Mouse (Mus musculus) forebrain, embryonic 15.5 days (tissue): ENCODE data around the gene A4gnt. TPM values are rescaled to one million over a fixed set of nuclear protein-coding genes. Genes with fewer than 3 reads are reported as not detected.
"Not testable (repeated sequence)": the region's sequence is repeated elsewhere in the genome, so short reads cannot be mapped to it uniquely, and the experiment has no call there.

Experiments
- ATAC-seq: fragments of 200-750 bp; cut with Nextera tagmentation; replicated peaks from 2 replicates; pipeline ENCODE4 v1.8.0; 2017; ENCODE audit warnings: mild to moderate bottlenecking, moderate TSS enrichment, moderate library complexity
- H3K27ac ChIP-seq: fragments of 300-500 bp; sonication (generic); replicated peaks from 2 replicates; pipeline ENCODE4 v1.5.1; 2015; ENCODE audit warnings: mild to moderate bottlenecking, inconsistent platforms
- H3K27me3 ChIP-seq: fragments of 300-500 bp; sonication (generic); 2 replicates; pipeline ENCODE4 v1.6.1; 2015; ENCODE audit warnings: inconsistent platforms
- H3K36me3 ChIP-seq: fragments of 300-500 bp; sonication (generic); 2 replicates; pipeline ENCODE4 v1.6.1; 2015; ENCODE audit warnings: mild to moderate bottlenecking, inconsistent platforms
- H3K4me1 ChIP-seq: fragments of 300-500 bp; sonication (generic); 2 replicates; pipeline ENCODE4 v1.6.1; 2015; ENCODE audit warnings: inconsistent platforms
- H3K4me2 ChIP-seq: fragments of 300-500 bp; sonication (generic); replicated peaks from 2 replicates; pipeline ENCODE4 v1.6.1; 2015; ENCODE audit warnings: mild to moderate bottlenecking, inconsistent platforms
- H3K4me3 ChIP-seq: fragments of 300-500 bp; sonication (generic); 2 replicates; pipeline ENCODE4 v1.5.1; 2015; ENCODE audit warnings: mild to moderate bottlenecking, inconsistent platforms
- H3K9ac ChIP-seq: fragments of 300-500 bp; sonication (generic); replicated peaks from 2 replicates; pipeline ENCODE4 v1.6.1; 2015; ENCODE audit warnings: mild to moderate bottlenecking, inconsistent platforms
- H3K9me3 ChIP-seq: fragments of 300-500 bp; sonication (generic); 2 replicates; pipeline ENCODE4 v1.6.1; 2016; ENCODE audit warnings: inconsistent platforms
- WGBS: fragments of 180-500 bp; shearing (Covaris S2); methylation state at CpG from one replicate; pipeline ENCODE4 v1.1.7; 2015; ENCODE audit warnings: mixed read lengths; 5-methylcytosine and 5-hydroxymethylcytosine counted together
- polyA plus RNA-seq: library from polyadenylated mRNA; unstranded; fragments of >200 nt; fragmentation: Nextera tagmentation; extraction: Ambion mirVana; gene quantifications from 2 replicates; pipeline ENCODE4 v1.2.1, GENCODE M21; 2015

A4gnt gene
- polyA plus RNA-seq: not detected in 2 replicates

DNA sequence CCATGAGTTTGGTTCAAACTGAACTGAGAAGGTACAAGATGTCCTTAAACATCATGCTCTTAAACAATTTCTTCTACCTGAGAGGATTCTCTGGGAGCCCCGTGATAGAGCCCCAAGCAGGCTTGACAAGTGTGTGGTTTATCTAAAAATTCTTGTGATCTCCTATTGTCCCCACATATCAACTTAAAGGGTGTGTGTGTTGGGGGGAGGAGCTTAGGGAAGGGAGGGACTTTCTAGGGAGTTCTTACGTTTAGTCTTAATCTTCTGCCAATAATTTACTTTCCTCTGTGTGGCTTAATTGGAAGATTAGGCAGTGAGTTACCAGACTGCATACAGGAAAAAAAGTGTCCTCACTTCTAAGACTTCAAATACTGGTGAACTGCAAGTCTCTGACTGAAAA is at the start of gene A4gnt:
A4gnt (plus strand) TSS at position 301 of the 400 bp plus-strand sequence.
- Histone ChIP-seq H3K4me3 (no peak within 1 kb of the TSS), H3K27me3 (no peaks in the 10 kb centered on the region), H3K27ac (no peak within 1 kb of the TSS), H3K4me1 (no peaks in the 10 kb centered on the region), H3K9me3 (no peaks in the 10 kb centered on the region), H3K4me2 (no peak within 1 kb of the TSS), H3K36me3 (no peaks in the 10 kb centered on the region), H3K9ac (no peak within 1 kb of the TSS)
- ATAC-seq: no peak
- 38% methylated on average over 2 of the region's 2 CpGs for WGBS

DNA sequence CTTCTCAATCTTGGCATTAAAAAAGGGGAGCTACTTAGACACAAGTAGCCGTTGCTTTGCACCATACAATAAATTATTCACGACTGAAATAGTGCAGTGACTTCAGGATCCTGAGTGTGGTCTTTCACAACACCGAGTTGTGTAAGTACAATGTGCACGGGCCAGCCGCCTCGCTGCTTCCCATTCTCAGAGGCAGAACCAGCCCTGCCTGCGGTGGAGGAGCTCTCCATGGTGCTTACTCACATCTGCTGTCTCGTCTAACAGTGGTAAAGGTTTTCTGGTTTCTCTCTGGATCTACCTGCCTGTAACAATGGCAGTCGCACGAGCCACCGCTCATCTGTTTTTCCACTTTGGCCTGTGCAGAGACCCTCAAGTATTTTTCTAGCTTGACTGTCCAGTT is 48.6 kb upstream of the A4gnt start:
- Histone ChIP-seq H3K27me3 (no peaks in the 10 kb centered on the region), H3K36me3 (no peaks in the 10 kb centered on the region), H3K9me3 (no peaks in the 10 kb centered on the region), H3K4me3 (no peak overlapping the region), H3K4me2 (no peak overlapping the region), H3K9ac (no peak overlapping the region), H3K4me1 (peaks cover 14% of the 10 kb centered on the region), H3K27ac (no peak overlapping the region)
- ATAC-seq: no peak
- 24% methylated on average over 11 of the region's 11 CpGs for WGBS

DNA sequence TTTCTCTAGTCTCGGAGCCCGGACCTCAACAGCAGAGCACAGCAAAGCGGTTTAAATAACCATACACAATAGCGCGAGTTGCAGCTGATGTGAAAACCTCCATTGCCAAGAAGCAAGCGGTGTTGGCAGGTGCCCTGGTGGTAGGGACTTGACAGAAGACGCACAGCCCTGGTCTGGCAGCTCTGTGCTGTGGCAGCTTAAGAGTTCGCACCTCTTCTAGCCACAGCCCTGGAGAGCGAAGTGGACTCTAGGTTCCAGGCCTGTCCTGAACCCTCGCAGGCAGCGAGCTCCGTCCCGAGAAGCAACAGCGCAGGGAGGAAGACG is 44.3 kb upstream of the A4gnt start:
- H3K9me3 ChIP-seq: no peaks in the 10 kb centered on the region
- H3K4me3 ChIP-seq: peak overlapping the region; percentile 88
- WGBS: 2% methylated on average over 15 of the region's 15 CpGs
- H3K9ac ChIP-seq: peak overlapping the region; percentile 91
- H3K4me2 ChIP-seq: peak overlapping the region; percentile 76
- H3K4me1 ChIP-seq: peaks cover 21% of the 10 kb centered on the region
- ATAC-seq: peak; percentile 69
- peak overlapping the region; percentile 96 for H3K27ac ChIP-seq
- H3K27me3 ChIP-seq: peaks cover 4% of the 10 kb centered on the region; the same call in 1 of the 2 replicates
- no peaks in the 10 kb centered on the region for H3K36me3 ChIP-seq

DNA sequence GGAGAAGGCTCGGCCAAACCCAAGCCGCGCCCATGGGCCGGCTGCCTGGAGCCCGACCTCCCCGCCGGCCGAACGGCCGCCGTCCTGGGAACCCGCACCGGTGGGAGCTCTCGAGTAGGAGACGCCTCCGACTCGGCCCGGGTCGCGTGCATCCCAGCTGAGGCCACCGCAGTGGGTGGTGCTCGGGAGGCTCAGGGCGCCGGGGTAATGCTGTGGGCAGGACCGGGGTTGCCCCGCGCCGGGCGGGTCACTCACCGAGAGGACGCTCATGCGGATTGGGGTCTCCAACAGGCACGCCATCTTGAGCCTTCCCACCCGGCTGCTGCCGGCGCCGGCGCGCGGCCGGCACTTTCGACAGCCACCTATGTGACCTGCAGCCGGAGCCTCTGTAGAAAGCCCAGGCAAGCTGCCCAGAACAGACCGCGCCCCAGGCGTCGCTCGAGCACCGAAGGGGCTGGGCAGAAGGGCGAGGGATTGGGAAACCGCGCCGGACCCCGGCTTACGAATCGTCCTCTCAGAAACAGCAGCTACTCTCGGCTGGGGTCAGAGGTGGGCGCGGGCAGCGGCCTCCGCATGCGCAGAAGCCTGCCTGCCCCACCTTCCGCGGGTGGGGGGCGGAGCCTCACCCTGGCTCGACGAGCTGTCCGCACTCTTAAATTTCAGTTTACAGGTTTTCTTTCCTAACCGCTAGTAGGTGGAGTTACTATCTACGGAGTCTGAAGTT is 43.8 kb upstream of the A4gnt start, which contains the start of gene Armc8:
Armc8 (minus strand) TSS at position 553 of the 724 bp plus-strand sequence.
- H3K27ac ChIP-seq: peak within 1 kb of the TSS; percentile 96
- peak; percentile 96 for ATAC-seq
- no peaks in the 10 kb centered on the region for H3K9me3 ChIP-seq
- peak within 1 kb of the TSS; percentile 76 for H3K4me2 ChIP-seq
- H3K36me3 ChIP-seq: no peaks in the 10 kb centered on the region
- H3K4me3 ChIP-seq: peak within 1 kb of the TSS; percentile 88
- WGBS: under 1% methylated on average over 70 of the region's 70 CpGs
- H3K27me3 ChIP-seq: peaks cover 4% of the 10 kb centered on the region; the same call in 1 of the 2 replicates
- peak within 1 kb of the TSS; percentile 91 for H3K9ac ChIP-seq
- peaks cover 21% of the 10 kb centered on the region for H3K4me1 ChIP-seq

DNA sequence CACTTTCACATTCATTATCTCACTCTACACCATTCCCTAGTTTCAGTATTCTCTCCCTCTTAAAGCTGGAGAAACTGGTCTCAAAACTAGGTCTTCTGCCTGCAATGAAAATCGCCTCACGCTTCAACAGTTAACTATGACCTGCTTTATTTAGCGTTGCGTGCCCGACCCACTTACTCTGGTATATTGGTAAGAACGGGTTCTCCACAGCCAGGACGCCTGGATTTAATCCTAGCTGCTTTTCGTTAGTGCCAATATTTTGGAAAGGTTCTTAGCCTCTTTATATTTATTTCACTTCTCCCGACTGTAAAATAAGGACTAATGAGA is 43.3 kb upstream of the A4gnt start:
- ATAC-seq: peak; percentile 68; the same call in 1 of the 2 replicates
- Histone ChIP-seq H3K9ac (peak overlapping the region; percentile 91), H3K36me3 (no peaks in the 10 kb centered on the region), H3K9me3 (no peaks in the 10 kb centered on the region), H3K4me1 (peaks cover 21% of the 10 kb centered on the region), H3K4me3 (peak overlapping the region; percentile 88), H3K27ac (peak overlapping the region; percentile 96), H3K4me2 (peak overlapping the region; percentile 76), H3K27me3 (peaks cover 4% of the 10 kb centered on the region; the same call in 1 of the 2 replicates)
- WGBS: under 1% methylated on average over 9 of the region's 9 CpGs

DNA sequence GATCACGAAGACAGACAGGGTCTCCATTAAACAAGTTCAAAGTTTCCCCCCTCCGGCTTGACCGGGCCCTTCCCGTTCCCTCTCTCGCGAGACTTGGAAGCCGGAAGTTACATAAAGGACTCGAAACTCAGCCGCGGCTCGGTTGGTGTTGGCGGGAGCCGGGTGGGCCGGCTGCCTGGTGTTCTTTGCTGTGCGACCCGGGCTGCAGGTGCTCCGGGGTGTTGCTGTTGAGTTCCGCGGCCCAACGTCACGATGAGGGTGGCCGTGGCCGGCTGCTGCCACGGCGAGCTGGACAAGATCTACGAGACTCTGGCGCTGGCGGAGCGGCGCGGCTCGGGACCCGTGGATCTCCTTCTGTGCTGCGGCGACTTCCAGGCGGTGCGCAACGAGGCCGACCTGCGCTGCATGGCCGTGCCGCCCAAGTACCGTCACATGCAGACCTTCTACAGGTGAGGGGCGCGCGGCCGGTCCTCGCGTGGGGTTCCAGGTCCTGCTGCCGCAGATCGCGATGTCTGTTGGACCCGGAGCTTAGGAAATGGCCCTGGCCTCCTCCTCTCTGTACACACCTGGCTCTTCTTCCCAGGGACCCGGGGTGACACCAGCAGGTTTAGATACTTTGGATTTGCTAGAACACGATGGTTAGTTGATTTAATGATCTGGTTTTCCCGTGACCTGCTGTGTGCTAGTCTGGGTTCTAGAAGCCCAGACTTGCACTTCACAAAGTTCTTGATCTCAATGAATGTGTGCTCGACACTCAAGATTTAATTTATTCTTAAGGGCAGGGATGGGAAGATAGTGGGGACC is 36.4 kb upstream of the A4gnt start, which contains the start of gene Dbr1:
Dbr1 (plus strand) TSS at position 123 of the 804 bp plus-strand sequence.
- Histone ChIP-seq H3K27ac (peak within 1 kb of the TSS; percentile 76), H3K9me3 (no peaks in the 10 kb centered on the region), H3K36me3 (0 out of 2 replicates have a peak, but pooled peaks cover 3% of the 10 kb centered on the region), H3K9ac (peak within 1 kb of the TSS; percentile 80), H3K4me3 (peak within 1 kb of the TSS; percentile 86), H3K27me3 (peaks cover 4% of the 10 kb centered on the region; the same call in 1 of the 2 replicates), H3K4me2 (peak within 1 kb of the TSS; percentile 64), H3K4me1 (peaks cover 18% of the 10 kb centered on the region)
- peak; percentile 96 for ATAC-seq
- WGBS: under 1% methylated on average over 57 of the region's 57 CpGs

DNA sequence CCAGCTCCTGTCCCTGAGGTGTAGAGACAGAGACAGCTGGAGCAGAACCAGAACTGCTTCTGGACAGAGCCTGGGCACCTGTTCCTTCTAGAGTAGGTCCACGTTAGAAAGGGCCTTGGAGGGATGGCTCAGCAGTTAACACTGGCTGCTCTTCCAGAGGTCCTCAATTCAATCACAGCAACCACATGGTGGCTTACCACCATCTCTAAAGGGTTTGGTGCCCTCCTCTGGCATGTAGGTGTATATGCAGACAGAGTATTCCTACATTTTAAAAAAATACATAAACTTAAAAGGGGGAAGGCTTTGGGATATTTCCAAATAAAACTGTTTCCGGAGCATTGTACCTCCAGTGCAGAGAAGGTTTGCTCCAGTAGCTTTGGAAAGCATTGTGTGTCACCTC is 31.6 kb upstream of the A4gnt start:
- Histone ChIP-seq H3K9me3 (no peaks in the 10 kb centered on the region), H3K4me2 (no peak overlapping the region), H3K4me1 (peaks cover 18% of the 10 kb centered on the region), H3K27ac (no peak overlapping the region), H3K4me3 (no peak overlapping the region), H3K27me3 (no peaks in the 10 kb centered on the region), H3K36me3 (peaks cover 36% of the 10 kb centered on the region), H3K9ac (no peak overlapping the region)
- ATAC-seq: no peak
- 41% methylated on average over 2 of the region's 2 CpGs for WGBS

DNA sequence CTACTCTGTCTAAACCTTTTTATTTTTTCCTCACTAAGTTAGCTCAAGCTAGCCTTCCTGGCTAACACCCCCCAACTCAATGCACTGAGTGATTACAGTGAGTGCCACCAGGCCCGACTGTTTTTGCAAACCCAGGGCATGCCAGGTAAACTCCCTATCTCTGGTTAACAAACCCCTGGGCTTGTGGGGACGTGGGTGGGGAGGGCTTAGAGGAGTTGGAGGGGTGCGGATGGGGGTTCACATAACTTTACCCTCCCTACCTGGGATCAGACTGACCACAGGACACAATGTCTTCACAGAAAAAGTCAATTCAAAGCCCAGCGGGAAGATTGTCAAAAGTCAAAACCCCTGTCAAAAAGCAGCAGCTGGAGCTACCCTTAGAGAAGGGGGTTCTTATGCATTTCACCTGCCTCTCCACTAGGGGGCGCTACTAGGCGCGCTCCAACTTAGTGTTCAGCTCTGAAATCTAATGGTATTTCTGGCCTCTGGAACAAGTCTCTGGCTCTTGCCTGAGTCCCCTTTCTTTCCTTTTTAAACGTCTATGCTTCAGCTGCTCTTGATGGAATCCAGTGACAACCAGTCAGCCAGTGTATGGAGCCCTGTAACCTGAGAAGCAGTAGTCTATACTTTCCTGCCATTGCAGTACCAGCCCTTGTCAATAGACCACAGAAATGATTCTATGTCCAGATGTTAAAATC is 24.6 kb upstream of the A4gnt start:
- no peak overlapping the region for H3K4me3 ChIP-seq
- ATAC-seq: no peak

DNA sequence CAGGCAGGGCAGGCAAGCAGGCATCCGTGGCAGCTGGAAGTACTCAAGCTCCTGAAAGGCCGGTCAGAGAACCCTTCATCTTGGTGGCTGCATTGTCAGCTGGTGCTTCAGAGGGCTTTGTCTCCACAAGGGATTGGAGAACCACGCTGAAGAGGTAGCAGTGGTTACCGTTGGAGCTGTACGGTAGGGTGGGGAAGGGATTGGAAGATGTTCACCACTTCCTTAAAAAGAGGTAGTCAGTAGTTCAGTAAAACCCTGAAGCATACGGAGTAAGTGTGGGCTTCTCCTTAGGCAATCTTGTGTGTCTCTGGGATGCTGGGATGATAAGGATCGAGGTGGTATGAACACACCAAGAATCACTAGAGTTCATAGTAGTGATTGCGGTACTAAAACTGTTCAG is 21.2 kb upstream of the A4gnt start:
- H3K36me3 ChIP-seq: no peaks in the 10 kb centered on the region
- H3K9me3 ChIP-seq: no peaks in the 10 kb centered on the region
- ATAC-seq: no peak
- no peak overlapping the region for H3K9ac ChIP-seq
- 78% methylated on average over 8 of the region's 8 CpGs for WGBS
- H3K4me2 ChIP-seq: no peak overlapping the region
- no peaks in the 10 kb centered on the region for H3K27me3 ChIP-seq
- no peak overlapping the region for H3K4me3 ChIP-seq
- H3K27ac ChIP-seq: no peak overlapping the region
- H3K4me1 ChIP-seq: no peaks in the 10 kb centered on the region

More for the DNA sequence above, 24.6 kb upstream of the A4gnt start:
- WGBS: 30% methylated on average over 8 of the region's 8 CpGs
- Histone ChIP-seq H3K27me3 (no peaks in the 10 kb centered on the region), H3K27ac (no peak overlapping the region), H3K9me3 (no peaks in the 10 kb centered on the region), H3K36me3 (peaks cover 22% of the 10 kb centered on the region), H3K4me2 (no peak overlapping the region), H3K9ac (no peak overlapping the region), H3K4me1 (no peaks in the 10 kb centered on the region)

DNA sequence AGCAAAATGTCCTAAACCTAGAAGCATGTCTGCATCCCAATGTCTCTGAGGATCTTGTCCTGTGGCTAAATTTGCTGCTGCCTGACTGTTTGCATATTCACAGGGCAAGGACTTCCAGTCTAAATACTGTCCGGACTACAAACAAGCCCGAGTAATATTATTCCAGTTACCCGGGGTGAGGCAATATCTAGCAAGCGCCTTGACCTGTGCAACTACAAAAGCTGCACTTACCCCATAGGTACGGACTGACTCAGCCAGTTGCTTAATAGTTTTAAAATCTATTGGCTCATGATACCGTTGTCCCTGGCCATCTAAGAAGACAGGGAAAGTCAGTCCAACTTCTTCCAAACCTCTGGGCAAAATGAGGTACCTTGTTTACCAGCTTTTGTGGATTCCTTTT is 13.2 kb upstream of the A4gnt start:
- not testable (repeated sequence) for H3K27me3 ChIP-seq, H3K9ac ChIP-seq, H3K27ac ChIP-seq, H3K36me3 ChIP-seq, H3K4me2 ChIP-seq, ATAC-seq, H3K4me1 ChIP-seq, H3K4me3 ChIP-seq, H3K9me3 ChIP-seq
- WGBS: 96% methylated on average over 6 of the region's 6 CpGs

DNA sequence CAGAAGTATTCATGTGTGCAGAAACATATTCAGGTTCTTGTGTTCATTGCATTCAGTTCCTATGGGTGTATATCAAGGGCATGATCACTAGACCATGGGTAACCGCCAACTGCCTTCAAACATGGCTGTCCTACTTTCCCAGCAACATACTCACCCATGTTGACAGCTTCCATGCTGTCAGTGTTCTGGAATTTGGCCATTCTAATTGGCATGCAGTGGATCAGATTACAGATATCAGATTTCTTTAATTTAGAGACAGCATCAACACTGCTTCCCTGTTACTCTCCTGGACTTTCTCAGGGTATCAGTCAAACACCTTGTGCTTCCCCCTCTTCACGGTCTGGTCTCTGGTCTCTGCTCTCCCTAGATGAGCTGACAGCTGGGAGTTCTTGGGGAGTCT is 8.7 kb upstream of the A4gnt start:
- no peak for ATAC-seq
- H3K27ac ChIP-seq: no peak overlapping the region
- WGBS: 81% methylated on average over 2 of the region's 2 CpGs
- H3K4me2 ChIP-seq: no peak overlapping the region
- H3K27me3 ChIP-seq: no peaks in the 10 kb centered on the region
- no peak overlapping the region for H3K9ac ChIP-seq
- H3K36me3 ChIP-seq: no peaks in the 10 kb centered on the region
- no peak overlapping the region for H3K4me3 ChIP-seq
- no peaks in the 10 kb centered on the region for H3K4me1 ChIP-seq
- no peaks in the 10 kb centered on the region for H3K9me3 ChIP-seq

DNA sequence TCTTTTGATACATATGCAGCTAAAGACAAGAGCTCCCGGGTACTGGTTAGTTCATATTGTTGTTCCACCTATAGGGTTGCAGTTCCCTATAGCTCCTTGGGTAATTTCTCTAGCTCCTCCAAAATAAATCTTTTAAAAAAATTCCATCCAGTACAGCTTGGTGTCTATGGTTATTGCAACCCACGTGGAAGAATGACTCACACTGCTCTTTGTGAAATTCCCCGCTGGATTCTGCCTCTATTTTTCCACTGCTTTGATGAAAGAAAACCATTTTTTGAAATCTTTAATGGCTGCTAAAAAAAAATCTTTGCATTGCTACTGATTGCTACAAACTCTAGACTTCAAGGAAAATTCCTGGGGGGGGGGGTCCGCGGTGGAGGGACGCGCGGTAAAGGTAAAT is 7.4 kb downstream of the A4gnt start:
- Histone ChIP-seq H3K4me2 (no peak overlapping the region), H3K4me1 (no peaks in the 10 kb centered on the region), H3K27ac (no peak overlapping the region), H3K4me3 (no peak overlapping the region), H3K27me3 (no peaks in the 10 kb centered on the region), H3K9me3 (no peaks in the 10 kb centered on the region), H3K36me3 (no peaks in the 10 kb centered on the region), H3K9ac (no peak overlapping the region)
- 92% methylated on average over 8 of the region's 8 CpGs for WGBS
- ATAC-seq: no peak
